Mouse (Mus musculus) ovary, postnatal 36 days (tissue): ENCODE measurements around the gene Lcp2.

Source experiments
- DNase-seq: peaks from one replicate; pipeline ENCODE4 v3.0.0; 2022; ENCODE audit warnings: low spot score, mixed read lengths

Gene Lcp2

GRCm38 (mm10) chr11:34046767-34047541, at the start of gene Lcp2:
Gene Lcp2, plus strand, starts transcription at chr11:34046920.
- no peak for DNase-seq

GRCm38 (mm10) chr11:33998244-33998643, 48.5 kb upstream of the Lcp2 start:
- DNase-seq = no peak

GRCm38 (mm10) chr11:34000416-34000815, 46.3 kb upstream of the Lcp2 start:
- no peak for DNase-seq

GRCm38 (mm10) chr11:34001938-34002592, 44.7 kb upstream of the Lcp2 start:
- DNase-seq = peak; percentile 45

- DNase-seq = no peak
Measured at GRCm38 (mm10) chr11:34002593-34002965, 44.1 kb upstream of the Lcp2 start.

- no peak for DNase-seq
Measured at GRCm38 (mm10) chr11:34007616-34008015, 39.1 kb upstream of the Lcp2 start.

- no peak for DNase-seq
Measured at GRCm38 (mm10) chr11:34008214-34008613, 38.5 kb upstream of the Lcp2 start.

- peak; percentile 13 for DNase-seq
Measured at GRCm38 (mm10) chr11:34008702-34009101, 38.0 kb upstream of the Lcp2 start.

- no peak for DNase-seq
Measured at GRCm38 (mm10) chr11:34009316-34010087, 37.2 kb upstream of the Lcp2 start.

GRCm38 (mm10) chr11:34010133-34010858, 36.4 kb upstream of the Lcp2 start:
- no peak for DNase-seq

GRCm38 (mm10) chr11:34010859-34011172, 35.9 kb upstream of the Lcp2 start:
- DNase-seq = no peak

- no peak for DNase-seq
Measured at GRCm38 (mm10) chr11:34012007-34012652, 34.6 kb upstream of the Lcp2 start.

- DNase-seq = no peak
Measured at GRCm38 (mm10) chr11:34025091-34025490, 21.6 kb upstream of the Lcp2 start.

GRCm38 (mm10) chr11:34029658-34030057, 17.1 kb upstream of the Lcp2 start:
- no peak for DNase-seq

GRCm38 (mm10) chr11:34031015-34031805, 15.5 kb upstream of the Lcp2 start:
- no peak for DNase-seq

- DNase-seq = no peak
Measured at GRCm38 (mm10) chr11:34034008-34034505, 12.7 kb upstream of the Lcp2 start.

GRCm38 (mm10) chr11:34034794-34035193, 11.9 kb upstream of the Lcp2 start:
- DNase-seq = no peak

GRCm38 (mm10) chr11:34035909-34036658, 10.6 kb upstream of the Lcp2 start:
- no peak for DNase-seq

- no peak for DNase-seq
Measured at GRCm38 (mm10) chr11:34040061-34040460, 6.7 kb upstream of the Lcp2 start.

GRCm38 (mm10) chr11:34042808-34043207, 3.9 kb upstream of the Lcp2 start:
- no peak for DNase-seq
